Mouse (Mus musculus): ENCODE data around the gene Rplp1. TPM values are rescaled to one million over a fixed set of nuclear protein-coding genes. Genes with fewer than 3 reads are reported as not detected.

The Rplp1 gene
- total RNA-seq, 1 experiment from 2014 or later: 1,575 TPM

DNA sequence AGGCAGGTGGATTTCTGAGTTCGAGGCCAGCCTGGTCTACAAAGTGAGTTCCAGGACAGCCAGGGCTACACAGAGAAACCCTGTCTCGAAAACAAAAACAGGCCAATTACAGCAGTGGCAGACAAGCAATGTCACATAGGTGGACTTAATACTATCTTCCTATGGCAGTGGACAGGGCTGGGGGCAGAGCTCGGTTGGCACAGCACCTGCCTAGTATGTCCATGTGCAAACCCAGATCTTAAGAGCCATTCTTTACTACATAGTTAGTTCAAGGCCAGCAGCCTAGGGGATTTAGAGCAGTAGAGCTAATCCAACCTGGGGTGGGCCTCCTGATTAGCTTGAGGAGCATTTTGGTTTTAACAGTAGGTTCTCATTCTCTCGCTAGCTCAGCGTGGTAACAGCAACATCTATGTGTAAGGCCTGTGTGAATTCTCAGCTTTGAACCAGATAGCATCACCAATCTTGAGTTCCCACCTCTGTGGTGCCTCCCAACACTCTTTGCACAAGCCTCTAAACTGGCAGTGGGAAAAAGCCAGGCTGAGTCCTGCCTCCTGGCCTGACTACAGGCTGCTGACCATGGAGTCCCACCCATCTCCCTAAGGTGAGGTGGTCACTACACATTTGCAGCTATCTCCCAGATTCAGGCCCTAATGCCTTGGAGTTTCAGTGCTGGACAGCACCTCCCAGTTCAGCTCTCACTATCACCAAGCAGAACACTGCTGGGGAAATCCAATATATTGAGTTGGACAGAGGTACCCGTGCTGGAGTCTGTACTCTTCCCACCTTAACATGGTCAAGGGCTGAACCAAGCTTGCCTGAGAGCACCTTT lies 2.8 kb downstream of the Rplp1 start:
- DNase-seq: no peak

DNA sequence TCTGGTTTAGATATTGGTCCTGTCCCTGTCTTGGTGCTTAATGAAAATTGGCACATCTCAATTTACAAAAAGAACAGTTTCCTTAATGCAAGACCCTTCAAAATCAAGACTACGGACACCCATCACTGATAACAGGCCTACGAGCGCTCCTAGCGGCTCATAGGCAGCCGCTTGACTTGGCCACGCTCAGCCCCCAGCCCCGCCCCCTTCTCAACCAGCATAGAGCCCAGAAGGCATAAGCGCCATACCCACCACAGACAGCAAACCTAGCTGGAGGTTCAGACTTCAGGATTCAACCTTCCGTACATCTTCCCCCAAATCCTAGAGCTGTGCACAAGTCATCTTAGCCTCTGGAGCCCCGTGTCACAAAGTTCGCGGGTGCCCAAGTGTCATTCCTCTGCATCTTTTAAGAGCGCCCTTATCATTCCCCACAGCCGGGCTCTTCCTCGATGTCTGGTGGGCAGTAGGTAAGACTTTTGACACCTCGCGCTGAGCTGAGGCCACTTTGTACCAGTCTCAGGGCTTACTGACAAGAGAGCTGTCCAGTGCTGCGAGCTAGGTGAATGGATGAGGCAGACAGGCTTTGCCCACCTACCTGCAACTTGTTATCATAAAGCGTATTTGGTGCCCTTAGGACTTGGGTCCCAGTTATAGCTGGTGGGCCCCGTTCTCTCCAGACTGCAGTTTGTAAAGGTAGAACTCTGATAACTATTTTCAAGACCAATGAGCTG lies 3.7 kb downstream of the Rplp1 start:
- peak; percentile 50 for DNase-seq

DNA sequence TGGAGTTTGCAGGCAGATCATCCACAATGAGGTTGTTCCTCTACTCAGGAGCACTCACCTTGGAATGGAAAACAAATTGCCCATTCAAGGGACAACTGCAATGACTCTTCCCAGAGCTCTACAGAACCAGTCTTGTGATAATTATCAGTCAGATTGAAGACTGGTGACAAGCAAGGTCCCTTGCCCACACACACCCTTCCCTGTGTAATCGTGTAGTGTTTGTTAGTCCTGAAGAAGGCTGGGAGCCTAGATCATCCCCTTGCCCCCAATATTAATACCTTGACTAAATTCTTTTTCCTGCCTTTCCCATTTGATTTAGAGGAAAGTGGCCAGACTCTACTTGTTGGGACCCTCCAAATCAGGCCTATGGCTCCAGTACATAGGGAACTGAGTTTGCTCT lies 4.7 kb downstream of the Rplp1 start:
- DNase-seq: no peak

DNA sequence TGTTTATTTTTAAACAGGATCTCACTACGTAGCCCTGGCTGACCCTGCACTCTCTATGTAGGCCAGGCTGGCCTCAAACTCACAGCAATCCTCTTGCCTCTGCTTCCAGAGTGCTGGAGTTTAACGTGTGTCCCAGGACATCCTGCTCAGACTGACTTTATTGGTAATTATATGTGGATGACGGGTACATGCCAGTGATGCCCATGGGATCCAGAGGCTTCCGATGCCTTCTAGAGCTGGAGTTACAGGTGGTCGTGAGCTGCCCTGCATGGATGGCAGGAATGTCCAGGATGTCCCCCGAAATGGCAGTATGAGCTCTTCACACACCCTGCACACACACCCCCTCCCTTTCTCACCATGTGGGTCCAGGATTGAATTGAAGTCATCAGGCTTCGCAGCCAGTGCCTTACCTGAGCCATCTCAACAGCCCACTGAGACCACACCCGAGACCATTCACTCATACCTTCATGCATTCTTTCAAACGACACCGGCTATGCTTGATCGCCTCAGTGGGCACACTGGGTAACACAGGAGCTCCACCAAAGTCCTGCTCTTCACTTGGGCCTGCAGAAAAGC lies 5.4 kb downstream of the Rplp1 start:
- no peak for DNase-seq

DNA sequence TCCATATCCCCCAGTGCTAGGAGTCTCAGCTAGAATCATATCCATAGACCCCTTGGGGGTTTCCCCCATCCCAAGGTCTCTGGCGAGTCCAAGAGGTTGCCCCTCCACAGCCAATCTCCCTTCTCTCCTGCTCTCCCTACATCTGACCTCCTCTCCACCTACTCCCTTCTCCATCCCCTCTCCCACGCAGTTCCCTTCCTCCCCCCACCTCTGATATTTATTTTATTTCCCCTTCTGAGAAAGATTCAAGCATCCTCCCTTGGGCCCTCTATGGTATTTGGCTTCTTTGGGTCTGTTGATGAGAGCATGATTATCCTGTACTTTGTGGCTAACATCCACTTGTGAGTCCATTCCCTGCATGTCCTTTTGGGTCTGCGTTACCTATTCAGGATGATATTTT lies 6.0 kb downstream of the Rplp1 start:
- no peak for DNase-seq

DNA sequence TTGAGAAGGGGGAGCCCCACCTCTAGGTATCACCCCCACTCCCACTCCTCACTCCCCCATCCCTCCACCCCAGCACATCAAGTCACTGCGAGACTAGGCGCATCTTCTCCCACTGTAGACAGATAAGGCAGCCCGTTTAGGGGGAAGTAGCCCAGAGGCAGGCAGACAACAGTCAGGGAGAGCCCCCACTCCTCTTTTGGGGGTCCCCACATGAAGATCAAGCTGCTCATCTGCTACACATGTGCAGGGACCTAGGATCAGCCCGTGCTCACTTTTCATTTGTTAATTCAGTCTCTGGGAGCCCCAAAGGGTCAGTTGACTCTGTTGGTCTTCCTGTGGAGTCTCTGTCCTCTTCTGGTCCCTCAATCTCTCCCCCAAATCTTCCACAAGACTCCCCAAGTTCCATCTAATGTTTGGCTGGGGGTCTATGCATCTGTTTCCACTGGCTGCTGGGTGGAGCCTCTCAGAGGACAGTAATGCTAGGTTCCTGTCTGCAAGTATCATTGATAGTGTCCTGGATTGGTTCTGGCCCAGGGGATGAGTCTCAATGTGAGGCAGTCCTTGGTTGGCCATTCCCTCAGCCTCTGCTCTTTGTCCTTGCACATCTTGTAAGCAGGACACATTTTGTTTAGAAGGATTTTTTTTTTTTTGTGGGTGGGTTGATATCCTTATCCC lies 6.6 kb downstream of the Rplp1 start:
- DNase-seq: no peak

DNA sequence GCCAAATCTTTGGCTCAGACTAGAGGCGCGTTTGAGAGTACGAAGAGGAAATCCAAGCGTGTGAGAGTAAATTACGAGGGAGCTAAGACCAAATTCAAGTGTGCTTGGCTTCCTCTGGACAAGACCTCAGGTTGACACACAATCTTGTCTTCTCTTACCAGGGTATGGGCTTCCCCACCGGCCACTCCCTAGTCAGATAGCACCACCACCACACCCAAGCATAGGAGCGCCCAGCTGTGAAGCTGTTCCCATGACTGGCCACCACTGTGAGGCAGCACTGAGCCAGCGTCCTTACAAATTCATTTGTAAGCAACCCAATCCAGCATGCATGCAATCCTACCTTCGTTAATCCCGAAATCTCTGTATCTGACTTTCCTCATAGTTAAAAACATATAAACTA lies 7.4 kb downstream of the Rplp1 start:
- DNase-seq: peak; percentile 66

DNA sequence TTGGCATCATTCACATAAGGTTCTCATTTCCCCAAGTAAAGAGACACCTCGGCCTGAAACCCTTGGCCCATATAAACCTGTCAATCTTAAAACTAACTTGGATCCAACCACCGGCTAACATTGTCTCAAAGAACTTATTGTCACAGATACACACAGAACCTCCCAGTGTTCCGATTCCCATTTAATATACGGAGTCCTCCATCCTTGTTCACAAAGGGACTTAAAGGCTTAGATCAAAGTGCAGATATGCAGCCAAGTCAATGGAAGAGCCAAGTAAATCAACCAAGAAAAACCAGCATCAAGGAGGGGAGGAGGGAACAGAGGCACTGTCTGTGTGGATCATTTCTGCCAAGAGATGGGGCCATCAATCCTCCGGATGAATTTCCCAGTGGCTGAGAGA lies 8.8 kb downstream of the Rplp1 start:
- DNase-seq: no peak

DNA sequence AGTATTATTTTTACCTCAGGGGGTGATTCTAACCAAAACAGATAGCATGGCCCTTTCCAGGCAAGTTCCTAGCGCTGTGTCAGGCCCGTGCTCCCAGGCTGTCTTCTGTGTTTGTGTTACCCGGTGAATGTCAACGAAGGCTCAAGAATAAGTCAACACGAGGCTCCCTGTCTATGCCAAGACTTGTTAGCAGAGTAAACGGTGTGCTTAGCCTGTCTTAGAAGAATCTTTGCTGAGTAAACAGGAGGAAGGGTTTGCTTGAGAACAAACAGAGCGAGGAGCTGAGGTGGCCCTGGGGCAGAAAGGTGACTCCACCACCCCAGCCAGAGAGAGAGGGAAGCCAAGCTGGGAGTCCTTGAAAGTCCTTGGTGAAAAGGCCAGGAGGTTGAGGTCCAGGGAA lies 10.1 kb downstream of the Rplp1 start:
- DNase-seq: no peak

DNA sequence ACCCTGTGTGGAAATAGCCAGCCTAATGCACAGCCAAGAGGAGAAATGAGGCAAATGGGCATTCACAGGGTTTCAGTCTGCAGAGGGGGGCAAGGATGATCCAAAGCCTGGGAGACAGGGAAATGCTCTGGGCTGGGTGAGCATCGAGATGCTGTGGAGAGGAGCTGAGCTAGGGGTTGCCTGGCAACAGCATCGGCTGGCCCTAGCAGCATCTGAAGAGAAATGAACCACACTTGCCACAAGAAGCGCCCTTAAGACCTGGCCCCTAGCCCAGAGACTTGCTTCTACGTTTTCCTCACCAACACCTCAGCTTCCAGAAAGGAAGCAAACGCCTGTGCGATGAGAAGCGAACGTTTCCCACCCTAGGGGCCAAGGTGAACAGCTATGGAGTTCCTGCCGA lies 11.9 kb downstream of the Rplp1 start:
- DNase-seq: no peak

DNA sequence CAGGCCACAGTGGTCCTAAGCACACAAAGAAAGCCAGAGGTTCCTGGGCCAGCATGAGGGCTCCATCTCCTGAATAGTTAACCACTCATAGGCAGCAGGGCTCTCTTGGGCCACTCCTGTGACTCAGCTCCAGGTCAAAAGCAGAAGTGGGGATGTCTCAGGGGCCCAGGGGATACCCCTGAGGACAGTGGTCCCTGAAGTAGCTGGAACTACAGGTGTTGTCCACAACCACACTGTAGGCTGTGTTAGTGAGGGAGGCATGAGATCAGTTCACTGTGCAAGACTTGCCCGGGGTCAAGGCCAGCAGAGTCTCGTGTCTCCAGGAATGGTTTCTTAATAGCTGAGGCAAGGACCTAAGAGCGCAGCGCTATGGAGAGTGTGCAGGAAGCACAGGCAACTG lies 12.8 kb downstream of the Rplp1 start:
- no peak for DNase-seq

DNA sequence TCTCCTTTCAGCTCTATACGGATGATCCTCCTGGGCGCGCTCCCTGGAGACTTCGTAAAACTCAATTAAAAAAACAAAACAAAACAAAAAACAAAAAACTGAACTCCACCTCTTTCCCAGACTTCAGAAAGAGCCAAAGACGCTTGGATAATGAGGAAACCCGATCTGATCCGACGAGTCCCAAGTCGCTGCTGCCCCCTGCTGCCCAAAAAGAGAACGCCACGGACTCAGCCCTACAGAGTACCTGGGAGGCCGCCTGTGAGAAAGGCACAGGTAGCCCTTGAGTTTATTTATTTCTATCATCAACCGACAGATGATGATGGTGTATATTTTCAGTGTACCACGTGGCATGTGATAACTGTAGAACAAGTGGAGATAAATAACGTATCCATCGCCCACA lies 14.5 kb downstream of the Rplp1 start:
- peak; percentile 84 for DNase-seq

DNA sequence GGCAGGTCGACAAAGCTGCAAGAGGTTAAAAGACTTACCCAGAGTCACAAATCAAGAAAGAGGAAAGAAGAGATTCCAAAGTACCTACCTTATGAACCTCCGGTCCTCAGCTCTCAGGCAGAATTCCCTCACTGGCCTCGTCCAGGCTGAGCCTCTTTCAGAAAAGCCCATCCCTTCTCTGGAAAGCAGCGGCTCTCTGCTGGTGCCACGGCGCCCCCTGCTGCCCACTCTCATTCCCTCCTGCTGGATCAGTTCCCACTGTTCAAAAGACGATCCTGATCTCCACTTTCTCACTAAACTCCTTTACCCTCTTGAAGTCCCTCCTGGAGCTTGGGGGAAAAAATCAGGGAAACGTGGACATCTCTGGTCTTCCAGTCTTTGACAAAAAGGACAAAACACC lies 15.9 kb downstream of the Rplp1 start:
- peak; percentile 90 for DNase-seq

DNA sequence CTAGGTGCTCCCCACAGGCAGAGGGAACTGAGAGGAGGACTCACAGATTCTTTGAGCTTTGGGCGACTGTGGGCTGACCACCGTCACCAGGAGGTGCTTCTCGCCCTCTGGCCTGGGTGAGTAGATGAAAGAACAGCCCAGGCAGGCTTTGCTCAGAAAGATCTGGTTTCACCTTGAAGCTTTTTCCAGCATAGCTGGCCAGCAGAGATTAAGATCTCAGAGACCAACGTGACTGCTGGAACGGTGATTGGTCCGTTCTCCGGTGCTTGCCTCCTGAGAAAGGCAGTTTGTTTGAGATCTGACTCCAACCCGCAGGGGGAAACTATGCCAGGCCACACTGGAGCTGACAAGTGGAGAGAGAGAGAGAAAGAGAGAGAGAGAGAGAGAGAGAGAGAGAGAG lies 19.3 kb downstream of the Rplp1 start:
- DNase-seq: peak; percentile 60

DNA sequence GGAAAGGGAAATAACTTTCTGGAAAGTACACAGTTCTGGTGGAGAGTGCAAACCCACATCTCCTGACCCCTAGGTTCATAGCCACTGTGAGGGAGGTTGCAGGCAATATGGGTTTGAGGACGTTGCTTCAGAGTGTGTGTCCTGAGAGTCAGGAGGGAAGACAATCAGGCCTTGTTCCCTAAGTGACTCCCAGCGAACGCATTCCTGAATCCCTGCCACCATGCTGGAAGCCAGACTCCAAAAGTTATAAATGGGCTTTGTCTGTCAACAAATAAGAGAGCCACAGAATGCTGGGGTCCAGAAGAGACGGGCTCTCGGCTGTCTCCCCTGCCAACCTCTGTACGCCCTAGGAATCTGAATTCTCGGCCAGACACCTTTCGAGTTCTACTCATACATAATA lies 24.5 kb downstream of the Rplp1 start:
- DNase-seq: no peak

DNA sequence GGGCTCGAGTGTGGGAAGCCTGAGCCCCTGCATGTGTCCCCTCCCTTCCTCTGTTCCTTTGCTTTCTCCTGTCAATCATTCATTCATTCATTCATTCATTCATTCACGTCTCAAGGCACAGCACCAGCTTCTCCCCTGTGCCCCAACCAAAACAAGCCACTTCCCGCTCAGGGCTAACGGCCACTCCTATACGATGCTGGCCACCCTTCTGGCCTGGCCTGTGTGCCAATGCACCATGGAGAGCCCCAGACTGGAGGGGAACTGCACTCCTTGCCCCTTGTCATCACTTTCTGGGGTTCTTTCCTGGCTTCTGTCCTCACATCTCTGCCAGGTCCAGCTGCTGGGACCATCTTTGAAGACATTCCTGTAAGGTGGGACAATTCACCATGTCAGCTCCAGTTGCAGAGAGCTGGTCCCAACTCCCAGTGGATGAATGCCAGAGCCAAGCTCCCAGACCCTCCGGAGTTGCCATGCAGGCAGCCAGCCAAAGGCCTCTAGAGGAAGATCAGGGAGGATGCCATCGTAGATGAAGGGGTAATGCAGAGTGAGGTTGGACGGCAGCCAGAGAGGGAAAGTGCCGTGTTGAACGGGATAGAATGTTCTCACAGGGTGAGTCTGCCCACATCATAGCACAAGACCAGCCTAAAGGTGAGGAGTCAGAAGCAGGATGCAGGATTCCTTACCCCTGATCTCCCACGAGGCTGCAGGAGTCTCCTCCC lies 26.5 kb downstream of the Rplp1 start:
- no peak for DNase-seq

DNA sequence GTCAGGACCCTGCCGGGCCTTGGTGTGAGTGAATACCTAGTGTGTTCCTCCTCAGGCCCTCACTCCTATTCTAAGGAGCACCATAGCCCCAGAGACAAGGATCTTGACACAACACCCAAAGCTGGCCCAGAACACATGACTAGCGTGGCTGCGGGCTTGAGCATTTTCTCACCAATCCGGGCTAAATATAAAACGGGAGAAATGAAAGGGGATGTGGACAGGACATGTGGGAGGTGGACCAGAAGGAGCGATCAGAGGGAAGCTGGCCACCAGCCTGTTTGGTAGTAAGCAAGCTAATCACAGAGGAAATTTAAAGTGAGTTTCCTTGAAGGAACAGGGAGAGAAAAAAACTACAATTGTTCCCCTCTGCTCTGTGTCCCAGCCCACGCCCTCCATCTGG lies 28.4 kb downstream of the Rplp1 start:
- no peak for DNase-seq

DNA sequence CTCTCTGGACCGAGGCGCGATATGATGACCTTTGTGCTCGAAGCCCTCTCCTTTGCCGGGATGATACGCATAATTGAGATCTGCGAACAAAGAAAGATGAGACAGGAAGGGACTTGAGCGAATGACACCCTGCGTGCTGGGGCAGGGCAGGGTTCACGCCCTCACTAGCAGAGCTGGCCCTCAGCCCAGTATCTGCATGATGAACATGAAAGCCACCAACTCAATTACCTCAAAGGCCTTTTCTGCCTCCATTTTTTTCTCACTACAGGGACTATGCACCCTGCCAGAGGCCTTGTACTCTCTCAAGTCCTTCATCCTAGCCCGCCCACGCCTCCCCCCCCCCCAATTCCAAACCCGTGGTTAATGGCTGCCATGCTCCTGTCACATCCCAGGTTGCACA lies 29.4 kb downstream of the Rplp1 start:
- DNase-seq: no peak

DNA sequence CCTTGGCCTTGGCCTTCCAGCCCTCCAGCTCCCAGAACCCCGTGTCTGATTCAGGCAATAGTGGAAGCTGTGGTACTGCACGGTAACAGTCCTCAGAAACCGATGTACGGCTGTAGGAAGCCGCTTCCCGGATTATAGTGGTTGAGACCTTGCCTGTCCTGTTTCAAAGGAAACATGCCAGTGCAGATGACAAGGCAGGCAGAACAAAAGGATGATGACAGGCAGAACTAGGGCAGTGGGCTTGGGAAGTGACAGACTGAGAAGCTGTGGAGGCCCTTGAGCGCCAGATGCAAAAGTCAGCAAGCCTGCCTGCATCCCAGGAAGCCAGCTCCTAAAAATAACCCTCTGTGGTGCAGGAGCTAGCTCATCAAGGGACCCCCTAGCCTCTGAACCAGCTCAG lies 30.0 kb downstream of the Rplp1 start:
- DNase-seq: no peak

DNA sequence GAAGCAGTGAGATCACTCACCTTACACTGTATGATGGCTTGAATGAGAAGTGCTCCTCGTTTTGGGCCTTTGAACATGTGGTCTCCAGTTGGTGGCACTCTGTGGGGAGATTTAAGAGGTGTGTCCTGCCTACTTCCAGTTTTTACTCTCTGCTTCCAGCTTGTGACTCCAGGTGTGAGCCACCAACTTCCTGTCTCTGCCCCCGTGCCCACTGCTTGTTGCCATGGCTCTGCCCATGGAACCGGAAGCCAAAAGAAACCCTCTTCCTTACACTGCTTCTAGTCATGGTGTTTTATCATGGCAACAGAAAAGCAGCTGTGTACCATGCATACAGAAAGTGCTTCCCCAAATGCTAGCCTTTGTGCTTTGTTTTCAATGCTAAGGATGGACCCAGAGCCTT lies 32.2 kb downstream of the Rplp1 start:
- no peak for DNase-seq

DNA sequence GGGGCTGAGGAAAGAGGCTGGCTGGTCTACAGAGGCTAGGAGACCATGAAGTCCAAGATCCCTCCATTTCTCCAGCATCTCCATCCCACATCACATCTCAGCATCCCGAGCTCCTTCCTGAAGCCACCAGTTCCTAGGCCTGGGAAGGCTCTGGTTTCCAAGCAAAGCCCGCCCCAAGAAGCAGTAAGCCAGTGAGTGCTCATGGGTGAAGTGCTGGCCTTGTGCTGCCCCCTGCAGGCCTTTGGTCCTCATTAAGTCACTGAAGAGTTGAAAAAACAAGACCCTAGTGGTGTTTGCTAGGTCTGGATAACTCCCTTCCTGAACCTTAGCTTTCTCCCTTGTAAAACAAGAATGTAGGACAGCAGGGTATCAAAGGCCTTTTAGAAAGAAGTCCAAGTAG lies 35.5 kb downstream of the Rplp1 start:
- DNase-seq: peak; percentile 78

DNA sequence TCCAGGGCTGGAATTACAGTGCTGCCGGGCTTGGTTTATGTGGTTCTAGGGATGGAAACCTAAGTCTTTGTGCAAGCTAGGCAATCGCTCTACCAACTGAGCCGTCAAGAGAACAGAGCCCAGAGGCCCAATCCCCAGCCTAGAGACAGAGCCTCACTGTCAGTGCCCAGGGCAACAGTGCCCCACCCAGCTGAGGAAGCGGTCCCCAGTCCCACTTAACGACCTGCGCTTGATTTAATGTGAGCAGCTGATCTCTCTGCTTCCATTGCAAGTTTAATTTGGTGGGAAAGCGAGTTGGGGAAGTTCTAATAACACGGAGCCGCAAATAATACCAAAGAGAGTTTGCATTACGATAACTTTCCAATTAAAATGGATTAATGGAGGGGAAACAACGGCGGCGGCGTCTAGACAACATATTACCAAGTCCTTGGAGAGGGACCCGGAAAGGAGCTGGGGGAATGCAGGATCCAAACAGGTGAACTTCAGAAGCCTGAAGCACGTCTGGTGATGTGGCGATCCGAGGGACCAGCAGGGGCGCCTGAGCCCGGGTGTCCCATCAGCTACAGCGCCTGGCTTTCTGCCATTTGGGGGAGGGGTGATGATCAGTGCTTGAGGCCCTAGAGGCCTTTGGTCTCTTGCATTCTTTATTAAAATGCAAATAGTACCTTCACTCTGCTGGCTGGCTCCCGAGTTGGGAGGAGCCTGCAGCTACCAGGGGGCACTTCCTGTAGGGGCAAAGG lies 36.8 kb downstream of the Rplp1 start:
- peak; percentile 32 for DNase-seq

Data from adrenal gland, postnatal 14 days (tissue).